Mouse (Mus musculus): Measurements from ENCODE around the gene C1qa.

Gene C1qa

GRCm38 (mm10) chr4:136855081-136855480 lies 43.5 kb downstream of the C1qa start:
- DNase-seq = peak in 1 of 2 experiments; percentile 65

GRCm38 (mm10) chr4:136852989-136853388 lies 45.6 kb downstream of the C1qa start:
- no peak for DNase-seq

GRCm38 (mm10) chr4:136852119-136852518 lies 46.5 kb downstream of the C1qa start:
- no peak for DNase-seq

- DNase-seq = no peak
Measured at GRCm38 (mm10) chr4:136848565-136848964, 50.0 kb downstream of the C1qa start.

DNA sequence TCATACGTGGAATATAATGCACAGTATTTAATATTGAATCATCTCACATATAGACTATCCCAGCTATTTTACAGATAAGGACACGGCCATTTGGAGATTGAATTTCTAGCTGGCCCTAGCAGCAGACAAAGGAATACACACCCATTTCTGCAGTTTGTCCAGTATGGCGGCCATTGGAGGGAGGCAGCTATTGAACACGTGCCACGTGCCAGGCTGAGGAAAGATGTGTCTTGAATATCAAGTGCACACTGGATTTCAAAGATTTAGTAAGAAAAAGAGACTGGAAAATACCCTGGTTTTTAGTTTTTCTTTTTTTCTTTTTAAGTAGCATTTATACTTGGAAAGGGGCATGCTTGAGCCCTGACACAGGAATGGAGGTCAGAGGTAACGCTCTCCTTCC lies 51.4 kb downstream of the C1qa start:
- no peak for DNase-seq

Data from cerebellum, postnatal 14 days (tissue).